Mouse (Mus musculus) heart, embryonic 13.5 days (tissue): ENCODE results near the gene Cib2. TPM values are rescaled to one million over a fixed set of nuclear protein-coding genes. Genes with fewer than 3 reads are reported as not detected.

Experiments
- ATAC-seq: fragments of 200-750 bp; cut with Nextera tagmentation; 2 replicates; pipeline ENCODE4 v1.8.0; 2017; ENCODE audit warnings: moderate TSS enrichment; ENCODE audit not compliant: insufficient number of reproducible peaks, low FRiP score, low TSS enrichment; ENCODE audit errors: extremely low read depth
- H3K27ac ChIP-seq: fragments of 300-500 bp; sonication (generic); replicated peaks from 2 replicates; pipeline ENCODE4 v1.5.1; 2015; ENCODE audit warnings: moderate library complexity, mild to moderate bottlenecking, inconsistent platforms
- H3K27me3 ChIP-seq: fragments of 300-500 bp; sonication (generic); replicated peaks from 2 replicates; pipeline ENCODE4 v1.6.1; 2015; ENCODE audit warnings: mild to moderate bottlenecking, inconsistent platforms
- H3K36me3 ChIP-seq: fragments of 300-500 bp; sonication (generic); 2 replicates; pipeline ENCODE4 v1.6.1; 2015; ENCODE audit warnings: mild to moderate bottlenecking, inconsistent platforms
- H3K4me1 ChIP-seq: fragments of 300-500 bp; sonication (generic); 2 replicates; pipeline ENCODE4 v1.6.1; 2015; ENCODE audit warnings: inconsistent platforms
- H3K4me2 ChIP-seq: fragments of 300-500 bp; sonication (generic); 2 replicates; pipeline ENCODE4 v1.6.1; 2015; ENCODE audit warnings: inconsistent platforms, mild to moderate bottlenecking, moderate library complexity
- H3K4me3 ChIP-seq: fragments of 300-500 bp; sonication (generic); 2 replicates; pipeline ENCODE4 v1.5.1; 2015; ENCODE audit warnings: moderate library complexity, mild to moderate bottlenecking, inconsistent platforms
- H3K9ac ChIP-seq: fragments of 300-500 bp; sonication (generic); 2 replicates; pipeline ENCODE4 v1.6.1; 2015; ENCODE audit warnings: inconsistent platforms, mild to moderate bottlenecking, moderate library complexity
- H3K9me3 ChIP-seq: fragments of 300-500 bp; sonication (generic); 2 replicates; pipeline ENCODE4 v1.6.1; 2016; ENCODE audit warnings: inconsistent platforms
- WGBS: fragments of 180-500 bp; shearing (Covaris S2); methylation state at CpG from one replicate; pipeline ENCODE4 v1.1.7; 2015; ENCODE audit warnings: mixed read lengths; 5-methylcytosine and 5-hydroxymethylcytosine counted together
- polyA plus RNA-seq: library from polyadenylated mRNA; unstranded; fragments of >200 nt; fragmentation: Nextera tagmentation; extraction: Ambion mirVana; gene quantifications from 2 replicates; pipeline ENCODE4 v1.2.1, GENCODE M21; 2015

Gene Cib2
- polyA plus RNA-seq, 1 experiment from 2014 or later, result 5.5 TPM

DNA sequence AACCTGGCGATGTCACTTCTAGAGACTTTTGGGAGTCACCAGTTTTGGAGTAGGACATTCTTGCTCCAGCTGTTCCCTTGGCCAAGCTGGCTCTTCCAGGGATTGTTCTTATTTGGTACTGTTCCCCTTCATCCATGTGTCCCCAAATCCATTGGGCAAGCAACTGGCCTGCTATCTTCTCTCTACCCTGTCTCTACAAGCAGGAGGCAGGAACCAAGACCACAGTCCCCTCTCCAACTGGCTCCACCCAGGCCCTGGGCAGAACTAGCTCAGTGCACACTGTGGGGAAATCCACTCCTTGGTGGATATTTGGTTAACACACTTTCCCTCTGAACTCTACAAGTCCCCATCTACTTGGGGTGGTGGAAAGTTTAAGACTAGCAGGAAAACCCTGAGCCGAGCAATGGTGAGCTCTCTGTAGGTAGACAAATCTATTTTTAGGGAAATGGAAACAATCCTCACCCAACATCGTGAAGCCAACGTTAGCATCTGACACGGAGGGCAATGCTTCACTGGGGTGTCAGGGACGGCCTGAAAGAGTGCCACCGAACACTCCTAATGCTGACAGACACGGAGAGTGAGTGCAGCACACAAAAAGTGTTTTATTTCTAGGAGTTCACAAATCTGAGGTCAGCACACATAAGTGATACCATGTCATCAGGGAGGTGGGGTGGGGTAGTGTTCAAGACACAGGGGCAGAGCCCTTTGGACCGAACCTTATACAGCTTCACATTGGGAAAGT lies 15.6 kb downstream of the Cib2 start:
- Histone ChIP-seq H3K36me3 (no peaks in the 10 kb centered on the region), H3K27me3 (no peaks in the 10 kb centered on the region), H3K4me2 (no peak overlapping the region), H3K4me1 (no peaks in the 10 kb centered on the region), H3K4me3 (no peak overlapping the region), H3K9ac (no peak overlapping the region), H3K27ac (no peak overlapping the region), H3K9me3 (no peaks in the 10 kb centered on the region)
- WGBS, result 69% methylated on average over 9 of the region's 9 CpGs
- ATAC-seq, result no peak

- no peak overlapping the region for H3K4me3 ChIP-seq
- no peaks in the 10 kb centered on the region for H3K9me3 ChIP-seq
- 62% methylated on average over 5 of the region's 5 CpGs for WGBS
- H3K9ac ChIP-seq, result no peak overlapping the region
- no peak for ATAC-seq
- no peak overlapping the region for H3K27ac ChIP-seq
- peaks cover 1% of the 10 kb centered on the region; the same call in 1 of the 2 replicates for H3K27me3 ChIP-seq
- H3K36me3 ChIP-seq, result no peaks in the 10 kb centered on the region
- no peak overlapping the region for H3K4me2 ChIP-seq
- H3K4me1 ChIP-seq, result no peaks in the 10 kb centered on the region
Measured at GRCm38 (mm10) chr9:54540801-54541200, 19.2 kb downstream of the Cib2 start.

GRCm38 (mm10) chr9:54538684-54539083 lies 21.3 kb downstream of the Cib2 start, which contains the start of gene Sh2d7:
Sh2d7 (plus strand) TSS chr9:54538984.
- ATAC-seq, result no peak
- Histone ChIP-seq H3K4me1 (0 out of 2 replicates have a peak, but pooled peaks cover 2% of the 10 kb centered on the region), H3K36me3 (no peaks in the 10 kb centered on the region), H3K27ac (no peak within 1 kb of the TSS), H3K9me3 (no peaks in the 10 kb centered on the region), H3K9ac (no peak within 1 kb of the TSS), H3K27me3 (peaks cover 6% of the 10 kb centered on the region; the same call in 1 of the 2 replicates), H3K4me2 (no peak within 1 kb of the TSS), H3K4me3 (no peak within 1 kb of the TSS)
- 85% methylated on average over 14 of the region's 14 CpGs for WGBS

DNA sequence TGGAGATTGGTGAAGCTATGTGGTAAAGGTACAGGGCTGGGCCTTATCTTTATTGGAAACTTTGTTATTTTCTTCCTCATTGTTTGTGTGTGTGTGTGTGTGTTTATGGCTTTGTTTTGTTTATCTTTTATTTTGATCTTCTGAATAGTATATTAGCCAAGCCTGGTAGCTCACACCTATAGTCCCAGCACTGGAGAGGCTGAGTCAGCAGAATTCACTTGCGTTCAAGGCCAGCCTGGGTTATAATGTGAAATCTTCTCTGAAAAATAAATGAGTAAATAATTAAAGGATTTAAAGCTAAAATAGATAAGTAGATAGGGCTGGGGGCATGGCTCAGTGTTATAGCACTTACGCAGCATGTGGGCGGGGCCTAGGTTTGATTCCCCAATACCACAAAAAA lies 21.8 kb downstream of the Cib2 start:
- H3K4me3 ChIP-seq, result no peak overlapping the region
- WGBS, result 91% methylated on average over 3 of the region's 3 CpGs
- H3K4me2 ChIP-seq, result no peak overlapping the region
- no peak overlapping the region for H3K27ac ChIP-seq
- H3K9me3 ChIP-seq, result no peaks in the 10 kb centered on the region
- no peak for ATAC-seq
- H3K27me3 ChIP-seq, result peaks cover 6% of the 10 kb centered on the region; the same call in 1 of the 2 replicates
- 0 out of 2 replicates have a peak, but pooled peaks cover 2% of the 10 kb centered on the region for H3K4me1 ChIP-seq
- no peak overlapping the region for H3K9ac ChIP-seq
- H3K36me3 ChIP-seq, result no peaks in the 10 kb centered on the region

DNA sequence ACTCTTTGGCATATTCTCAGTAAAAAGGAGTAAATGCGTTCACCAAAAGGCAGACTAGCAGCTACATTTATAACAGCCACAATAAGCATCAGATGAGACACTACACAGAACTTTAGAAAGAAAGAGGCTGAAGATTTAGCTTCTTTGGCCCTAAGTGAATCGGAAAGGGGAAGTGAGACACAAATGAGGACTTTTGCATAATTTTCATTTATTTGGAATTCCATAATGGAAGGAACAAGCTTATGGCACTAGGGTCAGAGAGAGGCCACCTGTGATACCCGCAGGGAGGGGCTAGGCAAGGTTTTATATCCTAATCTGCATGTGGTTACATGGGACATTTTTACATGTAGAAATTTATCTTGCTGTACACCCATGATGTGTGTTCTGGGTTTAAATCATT lies 22.5 kb downstream of the Cib2 start:
- H3K27ac ChIP-seq, result no peak overlapping the region
- no peak for ATAC-seq
- no peak overlapping the region for H3K9ac ChIP-seq
- H3K27me3 ChIP-seq, result peaks cover 6% of the 10 kb centered on the region; the same call in 1 of the 2 replicates
- H3K36me3 ChIP-seq, result no peaks in the 10 kb centered on the region
- no peak overlapping the region for H3K4me2 ChIP-seq
- no peak overlapping the region for H3K4me3 ChIP-seq
- H3K4me1 ChIP-seq, result 0 out of 2 replicates have a peak, but pooled peaks cover 2% of the 10 kb centered on the region
- H3K9me3 ChIP-seq, result no peaks in the 10 kb centered on the region
- 80% methylated on average over 3 of the region's 3 CpGs for WGBS

- ATAC-seq, result no peak
- no peaks in the 10 kb centered on the region for H3K9me3 ChIP-seq
- 0 out of 2 replicates have a peak, but pooled peaks cover 2% of the 10 kb centered on the region for H3K4me1 ChIP-seq
- H3K4me3 ChIP-seq, result no peak overlapping the region
- H3K9ac ChIP-seq, result no peak overlapping the region
- 57% methylated on average over 4 of the region's 4 CpGs for WGBS
- no peaks in the 10 kb centered on the region for H3K36me3 ChIP-seq
- H3K27me3 ChIP-seq, result peaks cover 6% of the 10 kb centered on the region; the same call in 1 of the 2 replicates
- H3K4me2 ChIP-seq, result no peak overlapping the region
- H3K27ac ChIP-seq, result no peak overlapping the region
Measured at GRCm38 (mm10) chr9:54537030-54537429, 23.0 kb downstream of the Cib2 start.

DNA sequence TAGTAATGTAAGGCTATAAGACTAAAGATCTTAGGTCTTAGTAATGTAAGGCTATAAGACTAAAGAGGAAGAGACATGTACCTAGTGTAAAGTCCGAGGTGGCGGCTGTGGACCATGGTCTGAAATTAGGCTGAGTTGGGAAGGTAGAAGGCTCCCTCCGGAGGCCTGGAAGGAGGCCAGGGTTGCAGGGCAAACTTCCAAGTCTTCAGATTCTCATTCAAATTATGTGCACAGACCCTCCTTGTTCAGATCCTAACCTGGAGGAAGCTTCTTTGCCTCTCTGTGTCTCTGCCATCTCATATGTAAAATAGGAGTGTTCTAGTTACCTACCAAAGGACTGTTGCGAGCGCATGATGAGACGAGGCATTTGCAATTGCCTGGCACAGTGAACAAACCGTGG lies 23.8 kb downstream of the Cib2 start:
- Histone ChIP-seq H3K4me1 (0 out of 2 replicates have a peak, but pooled peaks cover 2% of the 10 kb centered on the region), H3K27ac (no peak overlapping the region), H3K9ac (no peak overlapping the region), H3K27me3 (peaks cover 6% of the 10 kb centered on the region; the same call in 1 of the 2 replicates), H3K9me3 (no peaks in the 10 kb centered on the region), H3K4me2 (no peak overlapping the region), H3K36me3 (no peaks in the 10 kb centered on the region), H3K4me3 (no peak overlapping the region)
- no peak for ATAC-seq
- 76% methylated on average over 7 of the region's 7 CpGs for whole genome bisulfite sequencing

- no peaks in the 10 kb centered on the region for H3K9me3 ChIP-seq
- H3K27ac ChIP-seq, result no peak overlapping the region
- peaks cover 6% of the 10 kb centered on the region; the same call in 1 of the 2 replicates for H3K27me3 ChIP-seq
- no peak overlapping the region for H3K9ac ChIP-seq
- no peak overlapping the region for H3K4me3 ChIP-seq
- ATAC-seq, result no peak
- H3K36me3 ChIP-seq, result no peaks in the 10 kb centered on the region
- no peak overlapping the region for H3K4me2 ChIP-seq
- 51% methylated on average over 5 of the region's 5 CpGs for WGBS
- H3K4me1 ChIP-seq, result 0 out of 2 replicates have a peak, but pooled peaks cover 2% of the 10 kb centered on the region
Measured at GRCm38 (mm10) chr9:54533975-54534374, 26.0 kb downstream of the Cib2 start.

DNA sequence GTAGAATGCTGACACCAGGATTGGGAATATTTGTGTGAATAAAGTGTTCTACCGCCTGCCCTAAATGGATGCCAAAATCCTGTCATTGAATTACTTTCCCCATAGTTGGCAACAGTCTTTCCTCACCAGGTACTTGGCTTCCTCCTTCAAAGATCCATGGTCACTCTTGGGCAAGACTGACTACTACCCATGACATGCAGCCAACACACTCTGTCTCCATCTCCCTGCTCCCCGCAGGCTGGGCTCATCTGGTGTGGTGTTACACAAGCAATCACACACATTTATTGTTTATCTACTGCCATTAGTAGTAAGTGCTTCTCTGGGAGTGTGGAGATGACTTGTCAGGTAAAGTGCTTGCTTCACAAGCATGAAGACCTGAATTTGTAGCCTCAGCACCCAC lies 27.1 kb downstream of the Cib2 start:
- H3K4me3 ChIP-seq, result no peak overlapping the region
- no peak for ATAC-seq
- no peak overlapping the region for H3K4me2 ChIP-seq
- no peak overlapping the region for H3K27ac ChIP-seq
- H3K4me1 ChIP-seq, result 0 out of 2 replicates have a peak, but pooled peaks cover 2% of the 10 kb centered on the region
- no peaks in the 10 kb centered on the region for H3K36me3 ChIP-seq
- H3K9me3 ChIP-seq, result no peaks in the 10 kb centered on the region
- H3K9ac ChIP-seq, result no peak overlapping the region
- WGBS, result 91% methylated on average over 2 of the region's 2 CpGs
- H3K27me3 ChIP-seq, result peaks cover 6% of the 10 kb centered on the region; the same call in 1 of the 2 replicates

DNA sequence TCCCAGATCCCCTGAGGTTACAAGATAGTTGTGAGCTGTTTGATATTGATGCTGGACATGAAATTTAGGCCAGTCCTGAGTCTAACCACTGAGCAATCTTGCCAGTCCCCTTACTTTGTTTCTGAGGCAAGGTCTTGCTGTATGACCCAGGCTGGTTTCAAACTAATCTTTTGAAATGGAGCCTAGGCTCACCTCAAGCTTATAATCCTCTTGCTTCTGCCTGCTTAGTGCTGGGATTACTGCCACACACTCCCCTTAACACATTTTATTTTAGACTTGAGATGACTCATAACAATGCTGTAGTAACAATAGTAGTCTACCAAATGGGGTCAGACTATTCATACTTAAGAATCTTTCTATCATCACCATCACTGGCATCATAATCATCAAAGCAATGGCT lies 28.6 kb downstream of the Cib2 start:
- no peak overlapping the region for H3K27ac ChIP-seq
- no peak overlapping the region for H3K4me2 ChIP-seq
- H3K4me3 ChIP-seq, result no peak overlapping the region
- H3K9ac ChIP-seq, result no peak overlapping the region
- H3K36me3 ChIP-seq, result no peaks in the 10 kb centered on the region
- no peaks in the 10 kb centered on the region for H3K9me3 ChIP-seq
- H3K4me1 ChIP-seq, result 0 out of 2 replicates have a peak, but pooled peaks cover 2% of the 10 kb centered on the region
- no peak for ATAC-seq
- peaks cover 6% of the 10 kb centered on the region; the same call in 1 of the 2 replicates for H3K27me3 ChIP-seq

- Histone ChIP-seq H3K9ac (no peak overlapping the region), H3K4me1 (0 out of 2 replicates have a peak, but pooled peaks cover 2% of the 10 kb centered on the region), H3K27ac (no peak overlapping the region), H3K27me3 (peaks cover 5% of the 10 kb centered on the region; the same call in 1 of the 2 replicates), H3K4me2 (no peak overlapping the region), H3K4me3 (no peak overlapping the region), H3K9me3 (no peaks in the 10 kb centered on the region), H3K36me3 (no peaks in the 10 kb centered on the region)
- WGBS, result 76% methylated on average over 6 of the region's 6 CpGs
- ATAC-seq, result no peak
Measured at GRCm38 (mm10) chr9:54530836-54531235, 29.2 kb downstream of the Cib2 start.

DNA sequence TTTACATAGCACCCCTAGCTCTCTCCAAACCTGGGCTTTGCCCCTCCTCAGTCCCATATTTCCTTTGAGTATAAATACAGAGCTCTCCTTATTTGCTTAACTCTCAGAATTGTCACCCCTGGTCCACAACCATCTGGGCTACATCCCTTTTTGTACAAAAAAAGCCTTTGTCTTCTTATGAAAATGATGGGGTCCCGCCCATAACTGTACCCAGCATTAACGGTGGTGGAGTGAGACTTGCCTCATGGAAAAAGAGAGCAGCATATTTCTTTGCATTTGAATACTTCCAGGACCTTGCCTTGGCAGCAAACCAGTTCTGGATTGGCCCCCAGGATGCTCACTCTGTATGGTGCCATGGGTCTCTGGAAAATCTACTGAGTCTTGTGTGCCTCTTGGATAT lies 30.1 kb downstream of the Cib2 start:
- ATAC-seq, result no peak
- Histone ChIP-seq H3K27ac (no peak overlapping the region), H3K9me3 (no peaks in the 10 kb centered on the region), H3K27me3 (no peaks in the 10 kb centered on the region), H3K36me3 (no peaks in the 10 kb centered on the region), H3K4me1 (0 out of 2 replicates have a peak, but pooled peaks cover 2% of the 10 kb centered on the region), H3K9ac (no peak overlapping the region), H3K4me2 (no peak overlapping the region), H3K4me3 (no peak overlapping the region)
- WGBS, result 65% methylated on average over 2 of the region's 2 CpGs
